Mouse (Mus musculus) C2C12 (cell line): ENCODE measurements at regions not wholly inside any gene's neighbourhood (a gene's known extent, or its start where the extent isn't known, plus 50 kb on each side); places are given as distances from the start of the nearest gene placed in this dataset.

Source experiments
- CTCF ChIP-seq: IDR thresholded peaks from one replicate; pipeline ENCODE4 v1.5.1; 2011; ENCODE audit not compliant: control insufficient read depth, insufficient read depth, insufficient read length
- MAX ChIP-seq: IDR thresholded peaks from one replicate; pipeline ENCODE4 v1.6.1; 2011; ENCODE audit warnings: mild to moderate bottlenecking, control low read depth
- MYOG ChIP-seq: IDR thresholded peaks from one replicate; pipeline ENCODE4 v1.6.1; 2011; ENCODE audit not compliant: control insufficient read depth, insufficient read length; ENCODE audit errors: extremely low read depth
- USF1 ChIP-seq: IDR thresholded peaks from one replicate; pipeline ENCODE4 v1.6.1; 2011; ENCODE audit warnings: low read depth, mild to moderate bottlenecking, control low read depth, moderate library complexity

GRCm38 (mm10) chr15:61481861-61482260 is 559.0 kb upstream of the A1bg start:
- no peak for TF ChIP-seq CTCF
- no peak for TF ChIP-seq MYOG
- no peak for TF ChIP-seq USF1
- no peak for TF ChIP-seq MAX
